Mouse (Mus musculus) thymus, postnatal 0 days (tissue): ENCODE results near the gene 4931440F15Rik. TPM values are rescaled to one million over a fixed set of nuclear protein-coding genes. Genes with fewer than 3 reads are reported as not detected.

Experiments used
- DNase-seq: peaks from one replicate; pipeline ENCODE4 v3.0.0-alpha.2; 2015; ENCODE audit warnings: low spot score
- polyA plus RNA-seq: library from polyadenylated mRNA; unstranded; fragments of >200 nt; fragmentation: Nextera tagmentation; extraction: Ambion mirVana; gene quantifications from 2 replicates; pipeline ENCODE4 v1.2.1, GENCODE M21; 2015

Gene 4931440F15Rik
- polyA plus RNA-seq, 1 experiment from 2014 or later = 0.08 TPM

- no peak for DNase-seq
Observed at GRCm38 (mm10) chr11:29801432-29802427, 23.7 kb downstream of the 4931440F15Rik start.

- no peak for DNase-seq
Observed at GRCm38 (mm10) chr11:29799839-29800238, 25.6 kb downstream of the 4931440F15Rik start.

- DNase-seq = no peak
Observed at GRCm38 (mm10) chr11:29795106-29795505, 30.4 kb downstream of the 4931440F15Rik start.

- no peak for DNase-seq
Observed at GRCm38 (mm10) chr11:29794475-29794874, 31.0 kb downstream of the 4931440F15Rik start.

GRCm38 (mm10) chr11:29790796-29791195 lies 34.7 kb downstream of the 4931440F15Rik start:
- no peak for DNase-seq

GRCm38 (mm10) chr11:29788921-29789638 lies 36.4 kb downstream of the 4931440F15Rik start:
- no peak for DNase-seq

- DNase-seq = no peak
Observed at GRCm38 (mm10) chr11:29788499-29788898, 37.0 kb downstream of the 4931440F15Rik start.

- DNase-seq = no peak
Observed at GRCm38 (mm10) chr11:29787473-29787872, 38.0 kb downstream of the 4931440F15Rik start.

- DNase-seq = no peak
Observed at GRCm38 (mm10) chr11:29786583-29787219, 38.8 kb downstream of the 4931440F15Rik start.

- no peak for DNase-seq
Observed at GRCm38 (mm10) chr11:29779409-29780026, 46.0 kb downstream of the 4931440F15Rik start.

- DNase-seq = no peak
Observed at GRCm38 (mm10) chr11:29778936-29779335, 46.5 kb downstream of the 4931440F15Rik start.

- no peak for DNase-seq
Observed at GRCm38 (mm10) chr11:29777964-29778363, 47.5 kb downstream of the 4931440F15Rik start.

- no peak for DNase-seq
Observed at GRCm38 (mm10) chr11:29774760-29775159, 50.7 kb downstream of the 4931440F15Rik start.

- no peak for DNase-seq
Observed at GRCm38 (mm10) chr11:29774296-29774695, 51.2 kb downstream of the 4931440F15Rik start.

Other genes with a start within 250 kb of the 4931440F15Rik start
- gene Rtn4, start 132.7 kb downstream of the 4931440F15Rik start, polyA plus RNA-seq = 34.9 and 47.1 TPM in 2 replicates
- gene Eml6, start 200.4 kb upstream of the 4931440F15Rik start, polyA plus RNA-seq = 0.17 and 0.40 TPM in 2 replicates